Mouse (Mus musculus) CH12.LX (cell line): ENCODE measurements around the gene Cnpy1. TPM values are rescaled to one million over a fixed set of nuclear protein-coding genes. Genes with fewer than 3 reads are reported as not detected.

Experiments
- DNase-seq: peaks from one replicate; pipeline ENCODE4 v3.0.0-alpha.2; 2013; ENCODE audit errors: extremely low read depth
- H3K27ac ChIP-seq: 2 replicates; pipeline ENCODE4 v1.5.1; 2012; ENCODE audit warnings: low read depth, mild to moderate bottlenecking, control low read depth, moderate library complexity; ENCODE audit not compliant: insufficient read depth
- H3K27me3 ChIP-seq: replicated peaks from 2 replicates; pipeline ENCODE3; 2012; ENCODE audit warnings: inconsistent platforms
- H3K36me3 ChIP-seq, 2 experiments: replicated peaks in 1 of 2; 2 replicates each; pipeline versions ENCODE3 to v1.6.1; 2012; ENCODE audit warnings: inconsistent platforms in 1 of 2, low read length in 1 of 2, mild to moderate bottlenecking in 1 of 2, mixed read lengths in 1 of 2, moderate library complexity in 1 of 2; ENCODE audit not compliant: control insufficient read depth in 1 of 2, insufficient read depth in 1 of 2
- H3K4me1 ChIP-seq, 2 experiments: 2 replicates each; pipeline ENCODE4 v1.6.1; 2012; ENCODE audit warnings: inconsistent platforms in 1 of 2, moderate library complexity in 1 of 2; ENCODE audit not compliant: insufficient read depth in 2 of 2, control insufficient read depth in 1 of 2
- H3K4me2 ChIP-seq: 2 replicates; pipeline ENCODE4 v1.6.1; 2012; ENCODE audit warnings: low read depth, mild to moderate bottlenecking, control low read depth; ENCODE audit not compliant: poor library complexity, insufficient read depth, severe bottlenecking
- H3K4me3 ChIP-seq, 3 experiments: fragments of 150-350 bp in 1 of 3; sonication (generic) in 1 of 3; replicated peaks in 1 of 3; 2 replicates each; pipeline versions ENCODE3 to v1.5.1; 2011 to 2012; ENCODE audit warnings: low read depth in 2 of 3, low read length in 2 of 3, mild to moderate bottlenecking in 2 of 3, moderate library complexity in 2 of 3, control low read depth in 1 of 3, improper control_type of control experiment in 1 of 3, inconsistent platforms in 1 of 3, mixed read lengths in 1 of 3; ENCODE audit not compliant: poor library complexity in 1 of 3
- H3K79me2 ChIP-seq: replicated peaks from 2 replicates; pipeline ENCODE4 v1.6.1; 2012; ENCODE audit warnings: mild to moderate bottlenecking, moderate library complexity; ENCODE audit not compliant: control insufficient read depth, poor library complexity, insufficient read depth, severe bottlenecking; ENCODE audit errors: extremely low read depth
- H3K9ac ChIP-seq: 2 replicates; pipeline ENCODE4 v1.6.1; 2012; ENCODE audit warnings: low read depth, mild to moderate bottlenecking, control low read depth, moderate library complexity; ENCODE audit not compliant: insufficient read depth
- H3K9me3 ChIP-seq: replicated peaks from 2 replicates; pipeline ENCODE3; 2012; ENCODE audit warnings: low read length, inconsistent platforms, mixed read lengths
- CHD2 ChIP-seq: IDR thresholded peaks from 2 replicates; pipeline ENCODE4 v1.6.1; 2011; ENCODE audit warnings: low read length, improper control_type of control experiment
- CTCF ChIP-seq, 2 experiments: IDR thresholded peaks in 1 of 2; conservative IDR thresholded peaks in 1 of 2; 2 replicates each; pipeline ENCODE4 v1.5.1; 2011 to 2012; ENCODE audit warnings: low read depth in 2 of 2, low read length in 2 of 2, improper control_type of control experiment in 1 of 2, inconsistent platforms in 1 of 2, mild to moderate bottlenecking in 1 of 2, moderate library complexity in 1 of 2
- EP300 ChIP-seq: IDR thresholded peaks from 2 replicates; pipeline ENCODE4 v1.6.1; 2011; ENCODE audit warnings: low read length, improper control_type of control experiment
- HCFC1 ChIP-seq: IDR thresholded peaks from 2 replicates; pipeline ENCODE4 v1.6.1; 2012; ENCODE audit warnings: low read depth, mild to moderate bottlenecking, inconsistent platforms, low read length, improper control_type of control experiment
- IRF4 ChIP-seq: IDR thresholded peaks from 2 replicates; pipeline ENCODE4 v1.6.1; 2014; ENCODE audit warnings: low read depth, mild to moderate bottlenecking, inconsistent platforms, low read length, improper control_type of control experiment
- JUND ChIP-seq: conservative IDR thresholded peaks from 2 replicates; pipeline ENCODE4 v1.6.1; 2011; ENCODE audit warnings: low read depth, low read length, improper control_type of control experiment
- MAZ ChIP-seq: IDR thresholded peaks from 2 replicates; pipeline ENCODE4 v1.6.1; 2012; ENCODE audit warnings: low read depth, mild to moderate bottlenecking, inconsistent platforms, low read length, improper control_type of control experiment, moderate library complexity
- MEF2A ChIP-seq: IDR thresholded peaks from 2 replicates; pipeline ENCODE4 v1.6.1; 2014; ENCODE audit warnings: low read depth, mild to moderate bottlenecking, inconsistent platforms, low read length, improper control_type of control experiment, borderline replicate concordance
- PAX5 ChIP-seq: IDR thresholded peaks from 2 replicates; pipeline ENCODE4 v1.6.1; 2012; ENCODE audit warnings: low read length, inconsistent platforms, mixed read lengths
- RCOR1 ChIP-seq: conservative IDR thresholded peaks from 2 replicates; pipeline ENCODE4 v1.6.1; 2012; ENCODE audit warnings: low read depth, mild to moderate bottlenecking, inconsistent platforms, low read length, improper control_type of control experiment
- SMC3 ChIP-seq: IDR thresholded peaks from 2 replicates; pipeline ENCODE4 v1.6.1; 2011; ENCODE audit warnings: low read depth, low read length, improper control_type of control experiment
- UBTF ChIP-seq: IDR thresholded peaks from 2 replicates; pipeline ENCODE4 v1.6.1; 2012; ENCODE audit warnings: low read depth, mild to moderate bottlenecking, inconsistent platforms, low read length, improper control_type of control experiment, moderate library complexity
- ZMIZ1 ChIP-seq: IDR thresholded peaks from 2 replicates; pipeline ENCODE4 v1.6.1; 2012; ENCODE audit warnings: low read depth, mild to moderate bottlenecking, inconsistent platforms, low read length, improper control_type of control experiment
- dilution Hi-C: fragments of 300-500 bp; cut with MboI; formaldehyde crosslinking; loops from 2 replicates; pipeline ENCODE4 v1.14.3; 2020; ENCODE audit warnings: low sequenced_read_pairs; ENCODE audit not compliant: extremely low pct_unique_long_range_greater_than_20kb, extremely low pct_ligation_motif_present
- in situ Hi-C: fragments of 300-500 bp; cut with MboI; formaldehyde crosslinking; loops from 3 replicates; pipeline ENCODE4 v1.14.3; 2019; ENCODE audit warnings: low sequenced_read_pairs, low pct_ligation_motif_present, low pct_unique_long_range_greater_than_20kb, mixed read lengths
- polyA plus RNA-seq: library from polyadenylated mRNA; unstranded; fragments of >175 nt; gene quantifications from 2 replicates; pipeline ENCODE4 v1.2.1, GENCODE M21; 2012; ENCODE audit warnings: low read depth; ENCODE audit not compliant: insufficient read length
- total RNA-seq, 2 experiments: library from RNA; depleted of rRNA; stranded (reverse); fragments of 300-350 nt in 1 of 2; fragments of >200 nt in 1 of 2; gene quantifications; 2 replicates each; pipeline ENCODE4 v1.2.3; 2012 to 2014

Cnpy1 gene
- total and polyA plus RNA-seq, 3 experiments, result 0.11 to 0.26 TPM; not detected in 1

DNA sequence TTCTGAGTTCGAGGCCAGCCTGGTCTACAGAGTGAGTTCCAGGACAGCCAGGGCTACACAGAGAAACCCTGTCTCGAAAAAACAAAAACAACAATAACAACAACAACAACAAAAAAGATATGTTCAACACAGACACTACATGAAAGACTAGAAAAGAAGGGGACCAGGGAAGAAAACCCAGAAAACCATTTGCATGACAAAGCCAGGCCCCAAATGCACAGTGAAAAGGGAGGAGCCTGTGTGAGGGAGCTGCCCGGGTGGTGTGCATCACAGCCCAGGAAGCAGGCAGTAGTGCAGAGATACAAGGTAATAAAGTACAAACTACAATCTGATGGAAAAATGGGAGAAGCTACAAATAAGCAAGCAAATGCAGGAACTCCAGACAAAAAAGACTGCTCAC lies 13.5 kb downstream of the Cnpy1 start:
- TF ChIP-seq EP300, result no peak
- Histone ChIP-seq H3K27ac (no peak overlapping the region), H3K9ac (no peak overlapping the region), H3K9me3 (no peaks in the 10 kb centered on the region), H3K79me2 (no peaks in the 10 kb centered on the region), H3K27me3 (peaks cover 2% of the 10 kb centered on the region), H3K36me3 (no peaks in the 10 kb centered on the region), H3K4me1 (peaks cover 0 to 29% of the 10 kb centered on the region in 2 experiments; a peak in 2 of 4 replicates), H3K4me2 (no peak overlapping the region; the same call in 1 of the 2 replicates), H3K4me3 (no peak overlapping the region)
- dilution Hi-C loops (no loop called here), in situ Hi-C loops (no loop called here)
- DNase-seq, result no peak

DNA sequence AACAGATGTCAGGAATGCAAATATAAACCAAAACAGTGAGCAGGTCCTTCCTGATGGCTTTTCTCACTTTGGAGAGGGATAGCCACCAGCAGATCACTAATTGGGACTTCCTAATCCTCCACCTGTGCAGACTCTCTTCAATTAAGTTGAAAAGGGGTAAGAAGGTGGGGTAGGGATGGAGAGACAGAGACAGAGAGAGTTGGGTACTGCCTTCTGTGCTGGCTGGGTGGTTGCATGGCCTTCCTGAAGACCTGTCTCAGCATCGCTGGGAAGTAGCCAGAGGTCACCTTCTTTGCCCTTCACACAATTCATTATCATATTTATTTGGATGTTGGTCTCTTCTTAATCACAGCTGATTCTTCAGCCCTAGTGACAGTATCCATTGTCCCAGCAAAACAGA lies 26.0 kb downstream of the Cnpy1 start:
- no peak overlapping the region for H3K27ac ChIP-seq
- DNase-seq, result no peak
- no peak overlapping the region for H3K4me2 ChIP-seq
- dilution Hi-C loops (no loop called here), in situ Hi-C loops (no loop called here)
- H3K36me3 ChIP-seq, result no peaks in the 10 kb centered on the region
- H3K4me1 ChIP-seq, result no peaks in the 10 kb centered on the region
- H3K79me2 ChIP-seq, result no peaks in the 10 kb centered on the region
- no peak overlapping the region for H3K9ac ChIP-seq
- no peak for TF ChIP-seq CHD2
- TF ChIP-seq UBTF, result no peak
- no peak for TF ChIP-seq ZMIZ1
- H3K27me3 ChIP-seq, result no peaks in the 10 kb centered on the region
- H3K9me3 ChIP-seq, result no peaks in the 10 kb centered on the region
- H3K4me3 ChIP-seq, result no peak overlapping the region

DNA sequence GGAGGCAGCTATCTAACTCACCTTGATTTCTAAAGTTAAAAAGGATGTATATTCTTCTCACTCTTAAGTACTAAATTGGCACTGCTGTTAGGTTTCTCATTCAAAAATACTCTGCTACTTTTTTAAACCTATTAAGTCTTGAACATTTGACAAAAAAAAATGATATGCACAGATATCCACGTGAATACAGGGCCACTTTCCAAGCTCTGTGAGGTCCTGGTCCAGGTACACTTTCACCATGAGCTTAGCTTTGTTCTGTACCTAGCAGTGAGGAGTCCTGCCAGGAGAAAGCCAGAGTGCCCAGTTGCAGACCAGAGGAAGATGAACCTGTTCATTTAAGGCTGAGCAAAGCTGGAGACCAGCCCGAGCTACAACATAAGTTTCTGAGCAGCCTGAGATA lies 32.2 kb downstream of the Cnpy1 start:
- no peaks in the 10 kb centered on the region for H3K36me3 ChIP-seq
- dilution Hi-C loops, result no loop called here
- in situ Hi-C loops, result no loop called here
- no peak overlapping the region for H3K4me3 ChIP-seq
- no peak overlapping the region for H3K4me2 ChIP-seq
- H3K79me2 ChIP-seq, result no peaks in the 10 kb centered on the region
- peaks cover 2% of the 10 kb centered on the region for H3K27me3 ChIP-seq
- DNase-seq, result no peak
- no peak overlapping the region for H3K27ac ChIP-seq
- H3K4me1 ChIP-seq, result no peaks in the 10 kb centered on the region
- TF ChIP-seq EP300, result no peak
- no peak for TF ChIP-seq JUND
- TF ChIP-seq MAZ, result no peak
- TF ChIP-seq SMC3, result no peak
- TF ChIP-seq UBTF, result no peak
- no peak for TF ChIP-seq PAX5
- TF ChIP-seq IRF4, result no peak
- no peak for TF ChIP-seq HCFC1
- no peak for TF ChIP-seq MEF2A
- TF ChIP-seq CTCF (conservative IDR thresholded peaks at IDR 0.05 in 1 of 2, IDR thresholded peaks at IDR 0.05 in 1 of 2; ENCODE audit: low read depth in 2 of 2, low read length in 2 of 2), result no peak
- no peak for TF ChIP-seq RCOR1
- TF ChIP-seq, all 38 proteins: peak for 0
- no peaks in the 10 kb centered on the region for H3K9me3 ChIP-seq
- no peak overlapping the region for H3K9ac ChIP-seq
